Comparison of ENCODE assay signal across 14 mouse cellular contexts in genomic region chr10:48572600-48572999, GRCm38 (mm10).
DNase-seq lines count a peak whose midpoint lies in the region.
"Had no signal": no experiment of that assay in that cellular context is flagged by ENCODE, and none has a peak within 500 bp of the region (broad histone marks: within the 10 kb centered on the region; RNA-seq: fewer than 3 reads in every experiment).

No protein-coding gene starts in this region.

- DNase-seq in cerebellum, postnatal 10 days: peak; percentile 11 to 24
- no peak for DNase-seq in cerebellum, adult 11-12 months
- peak; percentile 5 to 34 for DNase-seq in layer of hippocampus, adult 18-20 months (ENCODE audit: low spot score in 2 of 2)
- no peak for DNase-seq in layer of hippocampus, adult 9-10 months (ENCODE audit: low spot score)
- peak; percentile 4 to 17 for DNase-seq in layer of hippocampus, adult 8-10 months (ENCODE audit: low spot score in 2 of 2)
- no peak for DNase-seq in adrenal gland, adult (ENCODE audit: inconsistent age in 2 of 2, low spot score in 1 of 2)
- DNase-seq in adrenal gland, postnatal 25 days: no peak
- DNase-seq: adrenal gland, adult 8-10 months; cerebellum, adult 2 months; embryo, embryonic 11 days; gastrocnemius, postnatal 10 days; kidney, adult 2 months; kidney, postnatal 4 days; retina, postnatal 1 day had no signal

Comparison
In these comparisons a context has a peak if more than half of its experiments do, and no peak if none do; other contexts are left out.
1. DNase-seq: peak in cerebellum, postnatal 10 days (2 of 2), layer of hippocampus, adult 18-20 months (2 of 2) and layer of hippocampus, adult 8-10 months (2 of 2); none in cerebellum, adult 11-12 months (single experiment), layer of hippocampus, adult 9-10 months (single experiment), adrenal gland, adult (0 of 2) and adrenal gland, postnatal 25 days (single experiment).